Mouse (Mus musculus): ENCODE results near the gene AL731706.2. TPM values are rescaled to one million over a fixed set of nuclear protein-coding genes. Genes with fewer than 3 reads are reported as not detected.
"Not testable (repeated sequence)": the region's sequence is repeated elsewhere in the genome, so short reads cannot be mapped to it uniquely, and the experiment has no call there.

AL731706.2 gene
- 10 to 100 TPM; 18.8 to 61.2 (median 25.1) TPM for total RNA-seq (2022)

- no peak for DNase-seq (ENCODE audit: low spot score)
These were observed at the start of gene AL731706.2 for GRCm38 (mm10) chr2:136885579-136885978. AL731706.2 (minus strand) TSS chr2:136885679.

GRCm38 (mm10) chr2:136921003-136921408, 35.5 kb upstream of the AL731706.2 start:
- DNase-seq (ENCODE audit: low spot score) = no peak

- DNase-seq (ENCODE audit: low spot score) = no peak
These were observed 34.9 kb upstream of the AL731706.2 start for GRCm38 (mm10) chr2:136920257-136920993.

- DNase-seq (ENCODE audit: low spot score) = no peak
These were observed 34.0 kb upstream of the AL731706.2 start for GRCm38 (mm10) chr2:136919433-136919832.

GRCm38 (mm10) chr2:136914334-136914902, 28.9 kb upstream of the AL731706.2 start:
- DNase-seq (ENCODE audit: low spot score) = peak; percentile 19

GRCm38 (mm10) chr2:136913021-136913420, 27.5 kb upstream of the AL731706.2 start:
- DNase-seq (ENCODE audit: low spot score) = no peak

- peak; percentile 31 for DNase-seq (ENCODE audit: low spot score)
These were observed 26.5 kb upstream of the AL731706.2 start for GRCm38 (mm10) chr2:136911958-136912411.

- no peak for DNase-seq (ENCODE audit: low spot score)
These were observed 23.8 kb upstream of the AL731706.2 start for GRCm38 (mm10) chr2:136909298-136909697.

- no peak for DNase-seq (ENCODE audit: low spot score)
These were observed 23.1 kb upstream of the AL731706.2 start for GRCm38 (mm10) chr2:136908596-136908995.

GRCm38 (mm10) chr2:136896131-136896530, 10.7 kb upstream of the AL731706.2 start:
- DNase-seq (ENCODE audit: low spot score) = no peak

- DNase-seq (ENCODE audit: low spot score) = no peak
These were observed 9.0 kb upstream of the AL731706.2 start for GRCm38 (mm10) chr2:136894494-136894893.

GRCm38 (mm10) chr2:136891951-136892371, 6.5 kb upstream of the AL731706.2 start:
- DNase-seq (ENCODE audit: low spot score) = peak; percentile 98

- DNase-seq (ENCODE audit: low spot score) = peak; percentile 100
These were observed 5.8 kb upstream of the AL731706.2 start, which contains the start of the genes Slx4ip, AL731706.1 and Mkks for GRCm38 (mm10) chr2:136891068-136891950. Slx4ip (plus strand) TSS chr2:136891218. AL731706.1 (minus strand) TSS chr2:136891389. Mkks (minus strand) TSS chr2:136891389.

- DNase-seq (ENCODE audit: low spot score) = not testable (repeated sequence)
These were observed 5.2 kb upstream of the AL731706.2 start for GRCm38 (mm10) chr2:136890716-136891067.

GRCm38 (mm10) chr2:136886846-136887245, 1.4 kb upstream of the AL731706.2 start:
- peak; percentile 25 for DNase-seq (ENCODE audit: low spot score)

- DNase-seq (ENCODE audit: low spot score) = no peak
These were observed 30.7 kb downstream of the AL731706.2 start for GRCm38 (mm10) chr2:136854543-136855388.

- no peak for DNase-seq (ENCODE audit: low spot score)
These were observed 35.1 kb downstream of the AL731706.2 start for GRCm38 (mm10) chr2:136850366-136850765.

- DNase-seq (ENCODE audit: low spot score) = peak; percentile 18
These were observed 47.5 kb downstream of the AL731706.2 start for GRCm38 (mm10) chr2:136837994-136838393.

- no peak for DNase-seq (ENCODE audit: low spot score)
These were observed 49.6 kb downstream of the AL731706.2 start for GRCm38 (mm10) chr2:136835882-136836281.
